Mouse (Mus musculus) olfactory bulb, adult 2 months (tissue): ENCODE results near the gene Snx33.

Experiments used
- CTCF ChIP-seq: fragments of 200-500 bp; IDR thresholded peaks from 2 replicates; pipeline ENCODE4 v1.5.1; 2012; ENCODE audit warnings: low read depth, mild to moderate bottlenecking, low read length, moderate library complexity; ENCODE audit not compliant: insufficient read depth
- POLR2A ChIP-seq: fragments of 200-500 bp; IDR thresholded peaks from 2 replicates; pipeline ENCODE4 v1.6.1; 2012; ENCODE audit warnings: mild to moderate bottlenecking, low read depth, low read length, moderate library complexity; ENCODE audit not compliant: insufficient read depth

DNA sequence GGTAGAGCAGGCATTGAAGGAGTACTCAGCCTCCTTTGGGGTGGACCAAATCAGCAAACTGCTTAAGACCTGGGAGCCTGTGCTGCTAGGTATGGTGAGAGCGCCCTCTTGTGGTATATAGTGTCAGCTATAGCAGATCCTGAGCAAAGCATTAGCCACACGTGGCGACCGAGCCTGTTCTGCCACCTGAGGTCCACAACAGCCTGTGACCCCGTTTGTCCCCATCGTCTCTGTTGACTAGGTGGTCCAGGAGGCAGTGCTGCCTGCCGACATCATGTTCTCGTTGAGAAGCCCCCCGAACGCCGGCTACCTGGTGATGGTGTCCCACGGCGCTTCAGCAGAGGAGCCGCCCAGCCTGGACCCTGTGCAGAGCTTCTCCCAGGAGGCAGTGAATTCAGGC is 38.4 kb downstream of the Snx33 start:
- TF ChIP-seq CTCF (peak; percentile 36; the same call in 1 of the 2 replicates), POLR2A (no peak)
